Mouse (Mus musculus) kidney, postnatal 14 days (tissue): Measurements from ENCODE around the gene Slc35d1.

ENCODE experiments used
- DNase-seq: peaks from one replicate; pipeline ENCODE4 v3.0.0; 2022; ENCODE audit warnings: mixed read lengths

The Slc35d1 gene

DNA sequence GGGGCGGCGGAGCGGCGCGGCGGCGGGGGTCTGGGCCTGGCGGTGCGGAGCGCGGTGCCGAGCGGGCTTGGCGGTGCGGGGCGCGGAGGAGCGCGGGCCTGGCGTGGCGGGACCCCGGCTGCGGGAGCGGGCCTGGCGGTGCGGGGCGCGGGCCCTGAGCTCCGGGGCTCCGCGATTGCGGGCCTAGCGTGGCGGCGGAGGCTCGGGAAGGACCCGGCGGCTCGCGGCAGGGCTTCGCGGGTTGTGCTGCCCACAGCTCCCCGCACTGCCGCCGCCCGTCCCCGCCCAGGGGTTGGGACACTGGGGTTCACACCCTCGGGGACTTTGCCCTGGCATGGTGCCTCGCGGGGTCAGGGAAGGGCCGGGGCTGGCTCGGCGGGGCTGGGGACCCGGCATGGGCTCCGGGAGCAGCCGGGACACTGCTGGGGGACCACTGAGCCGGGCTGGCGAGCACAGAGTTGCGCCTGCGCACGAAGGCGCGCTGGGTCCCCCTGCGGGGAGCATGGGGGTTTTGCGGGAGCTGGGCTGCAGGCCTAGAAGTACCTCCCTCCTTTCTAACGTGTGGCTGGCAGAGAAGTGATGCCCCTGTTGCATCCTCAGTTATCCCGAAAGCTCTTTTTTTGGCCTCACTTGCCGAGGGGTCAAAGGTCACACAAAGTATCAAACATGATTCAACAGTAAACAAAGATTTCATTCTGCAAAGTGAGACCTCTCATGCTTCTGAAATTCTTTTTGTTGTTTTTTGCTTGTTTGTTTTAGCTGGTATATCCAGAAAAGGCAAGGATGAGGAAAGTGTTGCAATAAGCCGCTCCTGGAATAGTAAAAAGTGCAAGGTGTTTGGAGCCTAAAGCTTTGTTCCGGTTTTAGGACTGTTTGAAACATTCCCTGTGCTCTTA lies at the start of gene Slc35d1:
Gene Slc35d1 (minus strand): TSS at position 240 of the 896 bp plus-strand sequence.
- peak; percentile 90 for DNase-seq

DNA sequence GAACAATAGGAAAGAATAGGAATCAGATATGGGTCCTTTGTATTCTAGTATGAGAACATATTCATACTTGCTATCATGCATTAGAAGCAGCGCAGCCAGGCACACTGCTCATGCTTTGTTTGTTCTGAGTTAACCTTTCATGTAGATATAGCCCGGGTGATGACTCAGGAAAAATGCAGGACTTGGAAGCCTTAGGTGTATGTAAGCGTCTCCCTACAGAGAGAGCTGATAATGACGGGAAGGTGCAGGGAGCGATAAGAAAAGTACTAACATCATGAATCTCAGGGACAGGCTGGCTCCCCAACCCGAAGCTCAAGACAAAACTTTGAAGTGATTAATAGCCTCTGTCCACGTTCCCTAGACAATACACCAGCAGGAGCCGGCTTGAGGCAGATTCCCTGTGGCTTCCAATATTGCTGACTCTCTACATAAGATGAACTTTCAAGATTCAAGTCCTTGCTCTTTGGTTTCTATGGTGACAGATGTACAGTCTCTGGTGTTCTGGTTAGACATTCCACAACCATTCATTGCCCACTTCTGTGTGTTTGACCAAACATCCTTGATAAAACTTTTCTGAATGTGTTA lies 48.9 kb upstream of the Slc35d1 start:
- DNase-seq, result no peak

GRCm38 (mm10) chr4:103263378-103263777 lies 48.4 kb upstream of the Slc35d1 start:
- no peak for DNase-seq

GRCm38 (mm10) chr4:103258817-103259216 lies 43.9 kb upstream of the Slc35d1 start:
- DNase-seq, result no peak

GRCm38 (mm10) chr4:103253846-103254245 lies 38.9 kb upstream of the Slc35d1 start:
- DNase-seq, result no peak

DNA sequence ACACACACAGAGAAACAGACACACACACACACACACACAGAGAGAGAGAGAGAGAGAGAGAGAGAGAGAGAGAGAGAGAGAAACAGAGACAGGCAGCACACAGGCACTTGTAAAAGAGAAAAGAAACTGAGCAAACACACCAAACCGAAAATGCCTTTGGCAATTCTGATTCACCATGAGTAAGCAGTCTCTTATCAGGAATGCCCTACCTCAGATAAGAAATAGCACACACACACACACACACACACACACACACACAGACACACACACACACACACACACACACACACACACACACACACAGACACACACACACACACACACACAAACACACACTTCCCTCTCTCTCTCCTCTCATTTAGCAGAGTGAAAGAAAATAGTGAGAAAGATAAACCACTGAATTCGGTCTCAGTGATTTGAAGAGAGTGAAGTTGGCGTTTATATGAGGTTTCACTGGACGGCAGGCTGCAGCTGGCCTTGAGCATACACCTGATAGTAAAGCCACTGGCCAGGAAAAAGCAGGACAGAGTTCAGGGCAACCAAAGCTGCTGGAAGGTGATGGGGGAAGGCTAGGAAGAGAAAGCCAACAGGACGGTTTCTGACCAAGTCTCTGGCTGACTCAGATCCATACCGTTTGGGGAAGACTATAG lies 34.6 kb upstream of the Slc35d1 start:
- no peak for DNase-seq

- DNase-seq, result no peak
Observed at GRCm38 (mm10) chr4:103247813-103248212, 32.8 kb upstream of the Slc35d1 start.

DNA sequence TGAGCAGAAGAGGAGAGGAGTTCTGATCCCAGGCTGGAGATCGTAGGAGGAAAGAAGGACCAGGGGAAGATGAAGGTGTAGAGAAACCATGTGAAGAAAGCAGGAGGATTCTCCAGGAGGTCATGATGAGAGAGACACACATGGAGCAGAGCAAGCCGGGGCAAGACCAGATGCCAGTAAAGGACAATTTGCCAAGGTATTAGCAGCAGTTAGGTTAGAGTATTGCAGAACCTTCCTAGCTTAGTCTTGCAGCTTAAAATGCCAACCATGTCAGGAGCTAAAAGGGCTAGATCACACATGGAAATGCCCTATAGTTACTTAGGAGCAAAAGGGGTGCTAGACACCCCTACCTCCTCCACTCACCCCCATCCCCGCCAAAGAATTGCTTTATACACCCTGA lies 32.3 kb upstream of the Slc35d1 start:
- no peak for DNase-seq

GRCm38 (mm10) chr4:103232156-103232555 lies 17.2 kb upstream of the Slc35d1 start:
- DNase-seq, result no peak

DNA sequence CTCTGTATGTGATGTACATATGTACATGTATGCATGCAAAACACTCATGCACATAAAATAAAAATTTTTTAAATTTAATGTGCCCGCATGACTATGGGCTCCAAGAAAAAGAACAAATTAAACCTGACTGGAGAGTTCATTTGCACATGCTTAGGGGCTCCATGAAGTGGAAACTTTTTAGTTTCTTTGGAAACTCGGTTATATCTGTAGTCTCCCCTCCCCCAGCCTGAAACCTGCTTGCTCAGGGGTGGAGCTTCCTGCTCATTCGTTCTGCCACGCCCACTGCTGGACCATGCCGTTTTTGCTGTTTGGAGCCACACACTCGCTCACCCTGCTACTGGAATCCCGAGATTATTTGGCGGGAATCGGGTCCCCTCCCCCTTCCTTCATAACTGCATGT lies 7.9 kb upstream of the Slc35d1 start:
- no peak for DNase-seq

- DNase-seq, result no peak
Observed at GRCm38 (mm10) chr4:103221789-103222188, 6.8 kb upstream of the Slc35d1 start.

GRCm38 (mm10) chr4:103219011-103219410 lies 4.0 kb upstream of the Slc35d1 start:
- no peak for DNase-seq

- peak; percentile 78 for DNase-seq
Observed at GRCm38 (mm10) chr4:103216046-103216445, 1.1 kb upstream of the Slc35d1 start.

GRCm38 (mm10) chr4:103214498-103214924 lies 453 bp downstream of the Slc35d1 start:
- peak; percentile 83 for DNase-seq

- DNase-seq, result peak; percentile 12
Observed at GRCm38 (mm10) chr4:103213859-103214497, 986 bp downstream of the Slc35d1 start.

DNA sequence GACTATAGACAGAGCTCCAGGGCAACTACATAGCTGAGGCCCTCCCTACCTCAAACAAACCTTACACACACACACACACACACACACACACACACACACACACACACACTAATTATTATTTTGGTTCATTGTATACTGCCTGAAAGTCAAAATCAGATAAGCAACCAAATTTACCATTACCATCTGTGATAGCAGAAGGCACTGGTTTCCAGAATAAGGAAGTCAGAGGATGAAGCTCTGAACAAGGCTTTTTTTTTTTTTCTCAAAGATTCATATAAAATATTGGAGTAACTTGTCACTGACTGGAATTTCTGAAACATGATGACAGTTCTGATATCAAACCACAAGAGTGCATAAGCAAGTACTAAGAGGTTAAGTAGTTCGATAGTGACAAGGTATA lies 6.4 kb downstream of the Slc35d1 start:
- DNase-seq, result no peak

DNA sequence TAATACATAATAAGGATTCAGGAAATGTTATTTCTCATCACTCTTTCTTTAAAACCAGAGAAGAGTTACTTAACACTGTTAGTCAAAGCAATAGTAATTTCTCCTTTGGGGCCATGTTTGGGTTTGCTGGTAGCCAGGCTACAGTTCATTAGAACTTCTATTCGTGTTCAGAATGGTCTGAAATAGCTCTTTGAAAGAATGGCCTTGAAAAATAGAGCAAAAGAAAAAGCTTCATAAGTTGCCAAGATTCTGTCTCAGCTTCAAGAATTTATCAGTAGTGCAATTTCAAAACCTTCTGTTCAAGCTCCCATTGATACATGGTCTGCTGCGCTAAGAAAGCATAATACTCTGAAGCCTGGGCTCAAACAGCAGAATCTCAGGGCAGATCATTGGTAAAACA lies 11.3 kb downstream of the Slc35d1 start:
- DNase-seq, result no peak

DNA sequence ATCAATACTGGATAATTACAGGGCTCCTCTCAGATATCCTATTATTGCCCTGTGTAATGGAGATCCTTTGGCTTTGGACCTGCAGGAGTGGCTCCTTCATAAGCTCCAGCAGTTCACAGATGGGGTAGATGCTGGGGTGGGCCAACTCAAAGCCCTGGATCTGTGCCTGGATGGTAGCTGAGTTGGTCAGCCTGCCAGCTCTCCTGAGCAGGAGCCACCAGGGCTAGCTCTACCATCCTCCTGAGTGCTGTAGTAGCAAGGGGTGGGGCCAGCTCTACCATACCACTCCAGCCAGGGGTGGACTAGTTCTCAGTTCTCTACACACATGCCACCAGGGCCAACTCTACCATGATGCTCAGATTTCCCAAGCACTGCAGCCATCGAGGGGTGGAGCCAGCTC lies 14.9 kb downstream of the Slc35d1 start:
- no peak for DNase-seq

DNA sequence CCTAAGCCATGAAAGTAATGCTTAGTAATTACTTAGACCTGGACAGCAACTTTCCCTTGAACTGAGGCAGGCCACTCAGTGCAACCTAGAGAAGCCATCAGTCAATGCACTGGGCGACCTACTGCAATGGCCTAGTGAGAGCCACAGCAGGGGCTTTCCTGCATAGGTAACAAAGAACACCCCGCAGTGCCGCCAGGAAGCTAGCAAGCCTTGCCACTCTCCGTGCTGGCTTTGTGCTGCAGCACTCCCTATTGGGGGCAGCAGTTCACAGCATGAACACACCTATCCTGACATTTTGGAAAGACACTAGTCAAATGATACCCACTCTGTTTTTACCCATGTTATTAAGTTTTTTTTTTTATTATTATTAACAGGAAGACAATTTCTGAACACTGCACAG lies 15.9 kb downstream of the Slc35d1 start:
- no peak for DNase-seq

DNA sequence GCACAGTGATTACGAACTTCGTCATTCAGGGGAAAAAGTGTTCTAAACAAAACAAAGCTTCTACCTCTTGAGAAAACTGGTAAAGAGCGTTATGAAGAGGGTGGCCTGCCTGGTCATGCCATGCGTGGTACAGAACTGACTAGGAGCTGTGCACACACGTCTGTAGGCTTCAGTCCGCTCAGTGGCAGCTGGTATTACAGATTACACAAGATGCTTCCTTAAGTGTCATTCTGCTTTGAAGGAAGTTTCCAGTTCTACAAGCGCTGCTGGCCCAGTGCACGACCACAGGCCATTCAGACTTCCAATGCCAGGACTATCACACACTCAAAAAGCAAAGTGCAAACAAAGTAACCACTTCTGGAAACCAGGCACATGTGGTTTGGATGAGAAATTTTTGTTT lies 17.6 kb downstream of the Slc35d1 start:
- no peak for DNase-seq

GRCm38 (mm10) chr4:103192421-103192820 lies 22.5 kb downstream of the Slc35d1 start:
- DNase-seq, result no peak

GRCm38 (mm10) chr4:103188786-103189640 lies 26.0 kb downstream of the Slc35d1 start:
- DNase-seq, result no peak
